Mouse (Mus musculus) thymus, postnatal 36 days (tissue): ENCODE measurements around the gene Pirb.
A peak's percentile ranks its signal among the peaks of the same experiment; 100 is the strongest.
"Not testable (repeated sequence)": the region's sequence is repeated elsewhere in the genome, so short reads cannot be mapped to it uniquely, and the experiment has no call there.

ENCODE experiments used
- DNase-seq, 2 experiments: peaks; one replicate each; pipeline ENCODE4 v3.0.0; 2022; ENCODE audit warnings: mixed read lengths in 2 of 2

Pirb gene

DNA sequence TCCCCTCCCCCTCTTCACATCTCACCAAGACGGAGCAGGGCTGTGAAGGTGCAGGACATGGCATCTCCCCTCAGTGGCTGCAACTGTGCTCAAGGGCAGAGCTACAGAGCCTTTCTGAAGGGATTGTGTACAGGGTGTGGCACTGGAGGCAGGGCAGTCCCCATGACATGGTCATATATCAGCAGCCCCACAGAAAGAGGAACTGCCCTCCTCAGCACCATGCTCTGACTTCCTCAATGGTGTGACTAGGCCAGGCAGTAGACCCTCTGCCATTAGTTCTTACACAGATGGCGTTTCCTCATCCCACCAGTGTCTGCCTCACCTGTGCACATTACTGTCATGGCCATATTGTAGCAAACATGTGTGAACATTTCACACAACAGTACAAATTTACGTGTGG is at the start of gene Pirb:
Gene Pirb (minus strand): TSS at position 124 of the 400 bp plus-strand sequence.
- DNase-seq = not testable (repeated sequence)

DNA sequence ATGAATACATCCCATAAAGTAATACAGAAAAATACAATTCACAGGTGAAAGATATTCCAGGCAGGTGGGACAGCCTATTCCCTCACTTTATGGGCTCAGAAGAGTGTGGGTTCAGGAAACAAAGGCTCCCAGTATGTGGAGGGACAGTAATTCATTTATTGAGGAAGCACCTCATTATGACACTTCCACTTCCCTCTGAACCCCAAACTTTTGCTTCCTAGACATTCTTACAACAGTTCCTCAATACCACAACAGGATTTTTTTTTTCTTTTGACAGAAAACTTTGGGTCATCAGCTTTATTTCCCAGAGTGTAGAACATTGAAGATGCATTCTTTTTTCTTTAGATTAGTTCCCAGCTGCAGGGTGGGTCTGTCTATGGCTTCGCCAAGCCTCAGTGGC is 12.5 kb upstream of the Pirb start:
- not testable (repeated sequence) for DNase-seq

DNA sequence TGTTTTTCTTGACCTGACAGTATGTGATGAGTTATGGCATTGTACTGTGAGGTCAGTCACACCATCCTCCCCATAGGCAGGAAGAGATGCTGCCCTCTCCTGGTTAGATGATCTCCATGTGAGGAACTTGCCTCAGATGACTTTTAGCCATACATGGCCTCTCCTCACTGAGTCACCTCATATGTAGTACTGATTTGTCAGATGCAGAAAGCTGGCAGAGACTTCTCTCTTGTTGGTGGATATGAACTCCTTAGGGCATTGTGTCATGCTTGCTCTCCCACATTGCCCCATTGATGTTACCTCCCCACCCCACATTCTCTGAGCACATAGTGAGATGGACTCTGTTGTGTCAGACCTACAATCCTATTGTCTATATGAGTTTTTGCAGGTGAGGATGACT is 5.3 kb upstream of the Pirb start:
- not testable (repeated sequence) for DNase-seq

DNA sequence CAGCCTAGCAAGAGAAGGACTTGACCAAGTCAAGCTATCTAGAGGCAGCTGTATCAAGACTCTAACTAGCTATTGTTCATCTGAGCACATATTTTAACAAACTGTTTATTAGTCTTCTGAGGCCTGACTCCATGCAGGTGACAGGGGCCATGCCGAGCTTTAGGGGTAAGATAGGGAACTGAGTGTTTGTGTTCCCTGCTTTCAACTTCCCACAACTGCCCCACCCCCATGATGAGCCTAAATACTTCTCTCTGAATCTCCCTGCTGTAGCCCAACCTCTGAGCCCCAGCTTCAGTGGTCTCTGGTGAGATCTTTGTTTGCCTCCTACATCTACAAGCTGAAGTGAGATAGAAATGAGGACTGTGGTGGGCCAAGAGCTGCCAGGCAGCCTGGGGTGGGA is 4.9 kb downstream of the Pirb start:
- DNase-seq = no peak

DNA sequence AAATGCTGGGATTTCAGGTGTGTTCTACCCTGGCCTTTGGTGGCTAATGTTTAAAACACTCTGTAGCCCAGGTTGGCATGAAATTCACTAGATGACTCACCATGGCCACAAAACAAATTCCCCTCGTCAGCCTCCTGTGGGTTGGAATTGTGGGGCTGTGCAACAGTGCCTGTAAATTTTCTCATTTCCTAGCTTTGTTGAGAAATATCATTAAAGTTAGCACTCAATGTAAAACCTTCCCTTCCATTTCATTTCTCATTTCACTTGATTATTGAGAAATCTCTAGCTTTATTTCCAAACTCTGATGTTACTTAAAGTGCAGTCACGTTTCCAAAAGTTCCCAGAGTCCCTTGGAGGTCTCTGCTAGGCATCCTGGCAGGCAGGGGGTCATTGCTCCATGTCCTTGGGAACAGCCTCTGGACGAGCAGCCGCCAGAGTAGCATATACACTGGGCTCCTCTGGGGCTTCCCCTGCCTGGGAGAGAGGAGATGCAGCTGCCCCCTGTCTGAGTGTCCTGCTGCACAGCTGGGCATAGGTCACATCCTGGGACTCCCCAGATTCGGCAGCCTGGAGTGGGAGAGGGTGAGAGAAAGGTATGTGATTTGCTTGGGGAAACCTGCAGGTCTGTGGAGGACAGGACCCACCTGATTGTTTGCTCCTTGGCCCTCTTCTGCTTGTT is 7.8 kb downstream of the Pirb start:
- DNase-seq = no peak

DNA sequence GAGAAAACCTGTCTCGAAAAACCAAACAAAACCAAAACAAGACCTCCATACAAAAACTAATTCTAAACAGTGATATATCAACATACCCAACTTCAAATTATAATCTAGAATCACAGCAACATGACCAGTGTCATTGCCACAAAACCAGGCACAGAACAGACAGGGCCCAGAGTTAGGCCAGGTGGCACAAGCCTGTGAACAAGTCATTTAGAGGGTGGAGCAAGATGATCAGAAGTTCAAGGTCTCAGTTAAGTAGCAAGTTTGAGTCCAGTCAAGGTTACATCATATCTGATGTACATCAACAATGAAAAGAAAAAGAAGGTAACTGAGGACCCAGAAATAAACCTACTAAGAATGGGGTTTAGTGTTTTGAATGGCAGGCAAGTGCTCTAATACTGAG is 11.2 kb downstream of the Pirb start:
- no peak for DNase-seq

DNA sequence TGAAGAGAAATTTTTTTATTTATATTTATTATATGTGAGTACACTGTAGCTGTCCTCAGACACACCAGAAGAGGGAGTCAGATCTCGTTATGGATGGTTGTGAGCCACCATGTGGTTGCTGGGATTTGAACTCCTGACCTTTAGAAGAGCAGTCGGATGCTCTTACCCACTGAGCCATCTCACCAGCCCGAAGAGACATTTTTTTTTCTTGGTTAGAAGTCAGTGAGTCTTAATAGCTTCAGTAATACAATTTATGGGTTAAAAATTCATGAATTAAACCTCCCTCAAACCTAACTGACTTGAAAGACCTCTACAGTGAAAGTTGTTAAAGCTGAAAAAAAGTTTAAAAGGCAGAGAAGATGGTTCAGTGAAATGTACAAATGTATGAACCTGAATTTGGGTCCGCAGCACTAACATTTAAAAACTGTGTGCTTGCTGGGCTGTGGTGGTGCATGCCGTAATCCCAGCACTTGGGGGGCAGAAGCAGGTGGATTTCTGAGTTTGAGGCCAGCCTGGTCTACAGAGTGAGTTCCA is 11.7 kb downstream of the Pirb start:
- DNase-seq = not testable (repeated sequence)

DNA sequence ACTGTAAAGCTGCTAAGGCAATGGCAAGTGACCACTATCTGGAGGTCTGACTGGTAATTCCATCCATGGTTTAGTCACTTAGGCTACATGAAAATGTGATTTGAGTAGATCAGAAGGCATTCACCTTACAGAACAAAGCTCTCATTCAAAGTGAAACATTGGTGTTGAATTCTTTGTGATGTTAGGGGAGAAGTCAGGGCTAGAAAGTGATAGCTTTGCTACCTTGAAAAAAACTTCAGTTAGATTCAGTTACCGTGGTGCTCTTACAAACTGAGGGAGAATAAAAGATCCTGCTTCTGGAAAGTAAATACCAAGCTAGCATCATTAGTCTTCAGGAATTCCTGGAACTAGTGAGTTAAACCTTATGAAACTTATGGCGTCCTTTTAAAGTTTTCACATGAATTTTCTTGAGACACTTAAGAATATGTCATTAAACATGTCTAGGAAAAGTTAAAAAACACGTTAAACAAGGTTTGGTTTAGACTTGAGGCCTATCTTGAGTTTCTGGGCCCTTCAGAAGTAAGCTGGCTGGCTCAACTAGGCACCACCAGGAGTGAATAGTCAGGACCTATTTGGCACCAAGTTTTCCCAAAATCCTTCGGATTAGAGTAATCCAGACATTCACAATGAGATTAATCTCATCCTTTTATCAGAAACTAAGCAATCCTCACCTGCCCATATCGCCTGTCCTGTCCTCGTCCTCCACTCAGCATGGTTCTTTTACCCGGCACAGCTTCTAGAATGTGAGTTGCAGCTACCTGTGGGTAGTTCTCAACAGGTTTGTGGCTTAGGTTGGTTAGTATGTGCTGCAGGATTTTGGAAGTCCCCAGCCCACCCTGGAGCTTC is 12.4 kb downstream of the Pirb start:
- no peak for DNase-seq

DNA sequence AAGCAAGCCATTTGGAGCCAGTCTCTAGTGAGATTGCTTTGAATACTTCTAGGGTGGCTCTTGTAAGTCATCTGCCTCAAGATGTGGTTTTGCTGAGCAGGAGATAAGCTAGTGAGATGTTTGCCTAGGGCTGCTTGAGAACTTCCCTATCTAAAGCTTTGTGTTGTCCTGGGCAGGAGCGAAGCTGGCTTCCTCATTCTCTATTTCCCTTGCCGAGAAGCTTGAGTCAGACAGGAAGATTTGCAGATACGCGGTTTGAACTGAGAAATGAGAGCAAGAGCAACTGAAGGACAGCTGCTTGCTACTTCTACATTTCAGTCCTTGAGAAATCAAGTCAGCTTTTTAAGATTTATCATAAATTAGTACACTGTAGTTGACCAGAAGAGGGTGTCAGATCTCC is 13.2 kb downstream of the Pirb start:
- no peak for DNase-seq

DNA sequence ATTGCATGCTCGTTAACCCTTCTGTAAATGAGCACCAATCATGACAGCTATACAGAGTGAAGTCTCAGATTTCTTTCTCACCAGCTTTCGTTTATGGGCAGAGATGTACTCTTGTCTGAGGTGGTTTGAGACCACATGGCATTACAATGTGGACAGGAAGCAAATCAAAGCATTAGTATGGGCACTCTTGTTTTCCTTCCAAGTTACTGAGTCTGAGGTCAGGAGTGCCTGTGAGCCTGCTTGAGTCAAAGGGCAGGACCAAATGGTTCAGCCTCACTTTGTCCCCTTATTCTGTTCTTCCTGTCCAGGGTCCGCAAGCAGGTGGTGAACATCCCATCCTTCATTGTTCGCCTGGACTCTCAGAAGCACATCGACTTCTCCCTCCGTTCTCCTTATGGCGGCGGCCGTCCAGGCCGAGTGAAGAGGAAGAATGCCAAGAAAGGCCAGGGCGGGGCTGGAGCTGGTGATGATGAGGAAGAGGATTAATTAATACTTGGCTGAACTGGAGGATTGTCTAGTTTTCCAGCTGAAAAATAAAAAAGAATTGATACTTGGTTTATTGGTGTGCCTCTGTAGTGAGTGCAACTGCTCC is 13.8 kb downstream of the Pirb start:
- no peak for DNase-seq

DNA sequence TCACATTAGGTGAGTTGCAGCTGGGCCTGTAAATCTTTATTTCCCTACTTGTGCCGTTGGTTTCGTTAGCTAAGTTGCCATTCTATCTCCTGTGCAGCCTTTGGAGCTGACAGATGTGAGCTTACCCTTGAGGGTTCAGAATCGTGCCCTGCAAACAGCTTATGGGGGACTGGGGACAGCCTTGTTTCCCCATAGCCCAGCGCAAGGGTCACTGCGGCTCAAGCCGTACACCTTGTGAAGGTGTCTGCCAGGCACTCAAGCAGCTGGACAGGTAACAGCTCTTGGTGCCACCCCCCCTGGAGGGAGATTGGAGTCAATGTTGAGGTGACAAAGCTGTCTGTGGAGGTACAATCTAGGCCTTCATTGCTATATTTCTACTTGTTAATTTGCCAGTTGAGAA is 14.3 kb downstream of the Pirb start:
- no peak for DNase-seq

DNA sequence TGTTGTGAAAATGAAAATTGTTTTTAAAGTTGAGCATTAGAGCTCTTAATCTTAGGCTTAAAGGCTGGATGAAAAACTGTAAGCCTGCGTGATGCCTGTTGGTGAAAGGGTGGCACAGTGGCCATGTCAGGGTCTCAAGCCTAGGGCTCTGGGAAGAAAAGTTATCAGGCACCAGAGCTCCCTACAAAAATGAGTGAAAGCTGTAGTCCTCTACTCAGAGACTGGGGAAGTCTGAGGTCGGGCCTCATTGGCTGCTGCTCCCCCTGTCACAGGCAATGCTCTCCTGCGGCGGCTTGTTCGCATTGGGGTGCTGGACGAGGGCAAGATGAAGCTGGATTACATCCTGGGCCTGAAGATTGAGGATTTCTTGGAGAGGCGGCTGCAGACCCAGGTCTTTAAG is 14.7 kb downstream of the Pirb start:
- DNase-seq = not testable (repeated sequence)

DNA sequence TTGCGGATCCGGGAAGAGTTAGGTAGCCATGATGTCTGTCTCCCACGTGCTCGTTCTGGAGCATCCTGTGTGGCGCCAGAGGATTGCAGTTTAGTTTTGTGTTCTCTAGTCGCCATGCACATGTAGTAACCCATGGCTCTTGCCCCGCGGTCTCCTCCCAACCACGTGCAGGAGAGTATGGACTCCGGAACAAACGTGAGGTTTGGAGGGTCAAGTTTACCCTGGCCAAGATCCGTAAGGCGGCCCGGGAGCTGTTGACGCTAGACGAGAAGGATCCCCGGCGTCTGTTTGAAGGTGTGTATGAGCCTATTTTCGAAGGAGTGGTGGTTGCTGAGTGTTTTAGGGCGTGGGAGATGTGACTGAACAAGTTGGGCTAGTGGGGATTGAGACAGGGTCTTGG is 15.7 kb downstream of the Pirb start:
- DNase-seq = no peak

DNA sequence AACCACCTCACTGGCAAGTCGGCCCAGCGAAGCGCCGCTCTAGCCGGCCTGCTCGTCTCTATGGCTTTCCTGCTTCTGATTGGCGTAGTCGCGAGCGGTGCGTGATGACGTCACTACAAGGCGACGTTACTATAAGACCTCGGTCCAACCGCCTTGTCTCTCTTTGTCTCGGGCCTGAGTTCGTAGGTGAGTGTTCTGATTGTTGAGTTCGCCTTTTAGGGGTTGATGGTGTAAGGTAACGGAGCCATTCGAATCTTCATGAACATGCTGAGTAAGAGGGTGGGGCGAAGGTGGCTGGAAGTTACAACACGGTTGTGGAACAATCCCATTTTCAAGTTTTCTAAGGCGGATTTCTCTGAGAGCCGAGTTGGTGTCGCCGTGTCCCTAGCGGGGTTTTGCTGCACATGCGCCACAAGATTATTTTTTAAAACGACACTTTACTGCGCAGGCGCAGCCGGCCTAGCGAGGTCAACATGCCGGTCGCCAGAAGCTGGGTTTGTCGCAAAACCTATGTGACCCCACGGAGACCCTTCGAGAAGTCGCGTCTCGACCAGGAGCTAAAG is 16.2 kb downstream of the Pirb start, which contains the start of gene Rps9:
Gene Rps9 (plus strand): TSS at position 115 of the 563 bp plus-strand sequence.
- peak; percentile 94 to 95 for DNase-seq

DNA sequence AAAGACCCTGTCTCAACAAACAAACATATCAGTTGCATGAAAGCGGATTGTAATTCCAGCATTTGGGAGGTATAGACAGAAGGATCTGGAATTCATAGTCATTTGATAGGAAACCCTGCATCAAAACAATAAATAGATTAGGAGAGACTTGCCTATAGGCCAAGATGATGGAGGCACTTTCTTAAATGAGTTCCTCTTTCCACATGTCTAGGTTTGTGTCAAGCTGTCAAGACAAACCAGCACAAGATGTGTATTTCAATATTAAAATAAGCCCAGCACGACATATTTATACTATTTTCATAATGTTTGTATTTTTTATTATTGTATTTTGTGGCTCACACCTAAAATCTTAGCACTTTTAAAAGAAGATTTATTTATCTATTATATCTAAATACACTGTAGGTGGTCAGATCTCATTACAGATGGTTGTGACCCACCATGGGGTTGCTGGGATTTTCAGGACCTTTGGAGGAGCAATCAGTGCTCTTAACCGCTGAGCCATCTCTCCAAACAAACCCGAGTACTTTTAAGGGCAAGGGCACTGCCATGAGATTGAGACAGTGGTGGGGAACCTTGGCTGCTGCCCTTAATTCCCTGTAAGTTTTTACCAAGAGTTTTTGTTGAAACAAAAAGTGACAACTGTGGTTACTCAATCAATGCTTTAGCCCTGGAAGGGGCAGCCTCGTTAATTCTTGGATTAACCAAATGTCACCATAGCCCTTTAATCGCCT is 16.9 kb downstream of the Pirb start:
- no peak for DNase-seq

DNA sequence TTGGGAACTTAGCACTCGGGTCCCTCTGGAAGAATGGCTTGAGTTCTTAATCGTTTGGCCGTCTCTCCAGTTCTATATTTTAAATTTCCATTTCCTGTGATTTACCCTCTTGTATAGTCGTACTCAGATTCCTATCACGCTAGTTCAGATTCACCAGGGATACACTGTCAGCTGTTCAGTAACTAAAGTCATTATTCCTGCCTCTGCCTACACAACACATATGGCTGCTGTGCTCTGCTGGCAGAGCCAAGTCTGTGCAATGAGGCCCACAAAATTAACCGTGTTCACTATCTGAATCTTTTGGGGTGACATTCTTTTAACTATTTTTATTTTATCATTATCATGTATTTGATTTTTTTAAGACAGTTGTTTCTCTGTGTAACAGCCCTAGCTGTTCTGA is 21.7 kb downstream of the Pirb start:
- DNase-seq = no peak

DNA sequence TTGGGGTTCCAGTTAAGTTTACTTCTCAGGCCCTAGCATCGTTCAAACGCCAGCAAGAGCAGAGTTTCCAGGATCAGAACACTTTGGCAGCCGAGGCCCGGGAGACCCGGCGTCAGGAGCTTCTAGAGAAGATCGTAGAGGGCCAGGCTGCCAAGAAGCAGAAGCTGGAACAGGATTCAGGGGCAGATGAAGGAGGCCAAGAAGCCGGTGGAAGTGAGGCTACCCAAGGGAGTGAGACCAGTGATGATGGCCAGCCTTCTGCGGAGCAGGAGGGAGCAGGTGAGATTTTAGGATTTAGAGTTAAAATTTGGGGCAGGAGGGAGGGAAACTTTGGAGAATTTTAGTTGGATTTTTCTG is 25.3 kb downstream of the Pirb start:
- DNase-seq = not testable (repeated sequence)

DNA sequence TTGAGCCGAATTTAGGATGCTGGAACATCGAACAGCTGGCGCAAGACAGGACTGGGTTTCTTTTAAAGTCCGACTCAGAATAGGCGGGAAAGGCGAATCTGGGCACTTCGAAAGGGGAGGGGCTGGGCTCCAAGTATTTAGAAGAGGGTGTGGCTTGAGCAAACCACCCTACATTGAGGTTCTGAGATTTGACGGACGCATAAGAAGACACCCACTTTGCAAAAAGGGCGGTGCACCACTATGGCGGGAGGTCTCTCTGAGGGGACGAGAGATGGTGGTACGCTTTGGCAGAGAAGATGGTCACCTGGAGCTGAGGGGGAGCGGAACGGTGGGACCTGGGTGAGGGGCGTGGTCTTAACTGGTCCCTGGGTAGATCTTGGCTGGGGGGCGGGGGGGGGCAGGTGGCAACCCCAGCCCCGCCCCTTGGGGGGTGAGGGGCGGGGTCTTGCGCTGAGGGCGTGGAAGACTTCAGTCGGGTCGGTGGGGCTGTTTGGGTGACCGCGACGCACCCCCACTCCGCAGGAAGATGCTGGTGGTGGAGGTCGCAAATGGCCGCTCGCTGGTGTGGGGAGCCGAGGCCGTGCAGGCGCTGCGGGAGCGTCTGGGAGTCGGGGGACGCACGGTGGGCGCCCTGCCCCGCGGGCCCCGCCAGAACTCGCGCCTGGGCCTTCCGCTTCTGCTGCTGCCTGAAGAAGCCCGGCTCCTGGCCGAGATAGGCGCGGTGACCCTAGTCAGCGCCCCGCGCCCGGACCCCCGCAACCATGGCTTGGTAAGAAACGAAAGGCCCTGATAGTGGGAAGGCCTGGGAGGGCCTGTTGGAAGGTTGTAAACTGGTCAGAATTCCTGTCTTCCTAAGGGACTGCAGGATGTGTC is 25.9 kb downstream of the Pirb start:
- DNase-seq = peak; percentile 58 to 66

DNA sequence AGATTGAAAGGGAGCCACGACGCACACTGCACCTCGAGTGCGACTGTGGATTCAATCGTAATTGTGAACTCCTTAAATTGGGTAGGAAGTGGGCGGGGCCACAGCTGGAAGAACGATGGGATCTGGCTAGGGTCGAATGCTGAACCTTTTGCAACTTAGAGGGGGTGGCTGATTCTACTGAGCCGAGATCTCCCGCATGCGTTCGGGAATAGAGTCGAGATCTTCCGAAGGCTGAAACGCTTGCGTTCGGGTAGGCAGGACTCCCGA is 26.4 kb downstream of the Pirb start:
- DNase-seq = no peak

DNA sequence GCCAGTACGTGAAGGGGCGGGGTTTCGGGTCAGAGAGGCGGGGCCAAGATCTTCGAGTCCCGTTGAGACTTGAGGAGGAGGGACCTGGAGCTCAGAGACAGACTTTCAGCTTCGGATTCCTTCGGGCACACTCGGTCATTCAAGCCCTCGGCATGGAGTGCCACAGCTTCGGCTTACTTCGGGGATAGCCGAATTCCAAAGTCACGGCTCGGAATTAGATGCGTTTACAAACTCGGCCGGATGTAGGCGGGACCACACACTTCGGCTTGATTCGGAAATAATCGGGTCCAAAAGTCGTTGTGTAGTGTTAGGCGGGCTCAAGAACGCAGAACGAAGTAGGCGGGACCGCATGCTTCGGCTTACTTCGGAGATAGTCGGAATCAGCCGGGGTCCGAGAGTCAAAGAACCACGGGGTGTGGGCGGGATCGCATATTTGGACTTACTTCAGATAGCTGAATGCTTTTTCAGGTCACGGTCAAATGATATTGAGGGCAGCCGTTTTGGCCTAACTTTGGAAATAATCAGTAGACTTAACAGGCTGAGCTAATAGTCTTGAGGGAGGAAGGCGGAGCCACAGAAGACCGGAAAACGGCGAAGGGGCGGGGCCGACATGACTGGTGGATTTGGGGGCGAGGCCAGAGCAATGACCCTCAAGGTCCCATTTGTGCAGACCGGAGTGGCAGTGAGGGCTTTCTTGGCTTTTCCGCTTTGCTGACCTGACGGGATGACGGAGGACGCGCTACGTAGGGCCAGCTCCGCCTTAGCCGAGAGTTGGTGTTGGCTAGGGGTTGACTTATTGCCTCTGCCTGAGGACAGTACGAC is 27.0 kb downstream of the Pirb start, which contains the start of gene Mboat7:
Gene Mboat7 (minus strand): TSS at position 537 of the 822 bp plus-strand sequence.
- peak; percentile 99 for DNase-seq
